Mouse (Mus musculus): Measurements from ENCODE around the gene Alg14. TPM values are rescaled to one million over a fixed set of nuclear protein-coding genes. Genes with fewer than 3 reads are reported as not detected.

Gene Alg14
- total RNA-seq, 4 experiments from 2014 or later, result 7.5 to 12.4 (median 10.9) TPM

DNA sequence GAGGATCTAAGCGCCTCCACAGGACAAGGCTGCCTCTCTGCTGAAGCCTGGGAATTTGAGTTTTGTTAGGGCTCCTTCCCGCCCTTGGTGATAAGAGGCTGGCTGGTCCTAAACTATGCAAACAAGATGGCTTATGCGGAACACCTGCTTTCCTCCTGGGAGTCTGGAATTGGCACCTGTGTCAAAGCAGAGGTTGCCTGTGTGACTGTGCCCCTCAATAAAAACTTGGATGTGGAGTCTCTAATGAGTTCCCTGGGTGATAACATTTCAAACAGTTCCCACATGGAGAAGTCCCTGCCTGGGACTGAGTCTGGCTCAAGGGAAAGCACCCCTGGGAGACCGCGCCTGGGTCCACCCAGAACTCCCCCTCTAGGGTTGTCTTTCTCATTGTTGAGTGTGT lies 113.5 kb downstream of the Alg14 start:
- DNase-seq (ENCODE audit: low spot score), result no peak

DNA sequence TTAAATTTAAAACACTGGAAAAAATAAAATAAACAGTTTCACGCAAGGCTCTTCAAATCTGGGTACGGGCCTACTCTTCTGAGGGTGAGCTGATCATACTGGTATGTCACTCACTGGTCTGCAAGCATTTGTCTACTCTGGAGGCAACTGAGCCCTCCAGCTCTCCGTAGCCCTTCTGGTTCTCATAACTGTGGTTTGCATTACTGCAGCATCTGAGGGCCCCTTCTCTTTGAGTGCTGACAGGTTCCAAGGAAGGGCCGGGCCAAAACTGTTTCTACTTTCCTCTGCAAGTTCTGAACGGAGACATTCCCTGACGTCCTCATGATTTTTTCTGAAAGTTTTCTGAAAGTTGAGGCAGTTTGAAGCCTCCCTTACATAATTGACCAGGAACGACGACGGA lies 115.8 kb downstream of the Alg14 start:
- DNase-seq (ENCODE audit: low spot score), result no peak

GRCm38 (mm10) chr3:121408386-121408785 lies 116.8 kb downstream of the Alg14 start:
- DNase-seq (ENCODE audit: low spot score), result no peak

DNA sequence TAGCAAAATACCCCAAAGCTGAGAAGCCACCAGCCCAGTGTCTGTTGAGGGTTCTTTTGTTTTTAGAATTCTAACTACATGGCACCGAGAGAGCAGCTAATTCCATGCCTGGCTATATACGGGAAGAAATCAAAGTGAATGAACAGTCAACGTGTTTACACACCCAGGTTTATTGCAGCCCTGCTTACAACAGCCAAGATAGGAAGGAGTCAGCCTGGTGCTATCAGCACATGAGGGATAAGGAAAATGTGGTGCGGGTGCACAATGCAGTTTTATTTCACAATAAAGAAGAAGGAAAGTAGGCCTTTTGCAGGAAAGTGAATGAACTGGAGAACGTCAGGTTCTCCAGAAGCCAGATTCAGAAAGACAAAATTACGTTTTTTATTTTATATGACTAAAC lies 119.9 kb downstream of the Alg14 start:
- DNase-seq (ENCODE audit: low spot score), result no peak

Other genes starting within 250 kb of the Alg14 start
- 1 to 10 TPM; 1.7 to 3.1 (median 2.2) TPM for gene Rwdd3, start 120.1 kb upstream of the Alg14 start, total RNA-seq (2022)
- 1 to 10 TPM; 1.2 to 2.7 (median 2.0) TPM for gene Tmem56, start 8.7 kb upstream of the Alg14 start, total RNA-seq (2022)
- 10 to 100 TPM; 30.4 to 35.4 (median 33.8) TPM for gene Cnn3, start 134.7 kb downstream of the Alg14 start, total RNA-seq (2022)
- under 1 TPM in 1 of 4 experiments, not detected in 3; 0.17 TPM for gene Slc44a3, start 240.6 kb downstream of the Alg14 start, total RNA-seq (2022)

Measured in heart, adult 8-10 months (tissue).